Comparison of ENCODE assay signal across 28 mouse cellular contexts in genomic region chr16:35784134-35784725, GRCm38 (mm10). TPM values are rescaled to one million over a fixed set of nuclear protein-coding genes. Genes with fewer than 3 reads are reported as not detected.
DNase-seq lines count a peak whose midpoint lies in the region; ATAC-seq and TF ChIP-seq lines count a peak whose summit lies in the region.
"Had no signal": no experiment of that assay in that cellular context is flagged by ENCODE, and none has a peak within 500 bp of the region (broad histone marks: within the 10 kb centered on the region; RNA-seq: fewer than 3 reads in every experiment).

No protein-coding gene starts in this region.

- peak; percentile 42 for DNase-seq in intestine, embryonic 14.5 days (ENCODE audit: low spot score)
- peak; percentile 37 to 46 for DNase-seq in B cell, adult 2 months
- peak; percentile 36 for DNase-seq in ZHBTc4 (ENCODE audit: low read depth, low spot score)
- no peak for DNase-seq in spleen, postnatal 10 days (ENCODE audit: low spot score in 2 of 2)
- no peak for DNase-seq in thymus, postnatal 0 days (ENCODE audit: low spot score)
- DNase-seq in right cerebral cortex, postnatal 14 days = no peak
- DNase-seq: adrenal gland, adult 8-10 months; cerebellum, adult 18-20 months; cerebellum, postnatal 14 days; embryo, embryonic 11 days; gastrocnemius, postnatal 10 days; heart, adult 2 months; kidney, adult 11 months; kidney, postnatal 36 days; lung, adult 2 months; lung, postnatal 14 days; midbrain, embryonic 14.5 days; right cerebral cortex, postnatal 25 days had no signal

- 59% methylated on average over 7 of the region's 7 CpGs for WGBS in intestine, embryonic 14.5 days
- 59% methylated on average over 7 of the region's 7 CpGs for WGBS in intestine, postnatal 0 days

- no peak overlapping the region for H3K27ac ChIP-seq in intestine, embryonic 14.5 days (ENCODE audit: low read depth)
- H3K27ac ChIP-seq in intestine, postnatal 0 days (ENCODE audit: low read depth, low read length) = no peak overlapping the region
- H3K27ac ChIP-seq: embryonic facial prominence, embryonic 15.5 days; forebrain, embryonic 15.5 days; heart, adult 2 months; hindbrain, embryonic 10.5 days; kidney, embryonic 15.5 days; limb, embryonic 13.5 days; stomach, embryonic 15.5 days had no signal

- no peaks in the 10 kb centered on the region for H3K27me3 ChIP-seq in intestine, embryonic 14.5 days (replicated peaks; ENCODE audit: control insufficient read depth, insufficient read depth, low read length)
- H3K27me3 ChIP-seq in intestine, postnatal 0 days (replicated peaks; ENCODE audit: control insufficient read depth, insufficient read depth, low read length) = no peaks in the 10 kb centered on the region
- H3K27me3 ChIP-seq: embryonic facial prominence, embryonic 15.5 days; forebrain, embryonic 15.5 days; kidney, embryonic 15.5 days; limb, embryonic 13.5 days; stomach, embryonic 15.5 days had no signal

- no peak overlapping the region for H3K9ac ChIP-seq in intestine, embryonic 14.5 days (ENCODE audit: low read length)
- H3K9ac ChIP-seq in intestine, postnatal 0 days (ENCODE audit: low read depth, low read length) = no peak overlapping the region
- H3K9ac ChIP-seq: embryonic facial prominence, embryonic 15.5 days; forebrain, embryonic 15.5 days; kidney, embryonic 15.5 days; limb, embryonic 13.5 days; stomach, embryonic 15.5 days had no signal

- no peaks in the 10 kb centered on the region for H3K9me3 ChIP-seq in intestine, embryonic 14.5 days (ENCODE audit: control insufficient read depth, low read length)
- H3K9me3 ChIP-seq in intestine, postnatal 0 days (ENCODE audit: control insufficient read depth) = no peaks in the 10 kb centered on the region
- H3K9me3 ChIP-seq: embryonic facial prominence, embryonic 15.5 days; forebrain, embryonic 15.5 days; hindbrain, embryonic 10.5 days; kidney, embryonic 15.5 days; limb, embryonic 13.5 days; megakaryocyte, embryonic 14.5 days; stomach, embryonic 15.5 days had no signal

- no peak for ATAC-seq in intestine, embryonic 14.5 days (replicated peaks; ENCODE audit: low FRiP score, low TSS enrichment, low read depth)
- no peak for ATAC-seq in intestine, postnatal 0 days
- ATAC-seq in megakaryocyte progenitor cell, adult 5-6 weeks (replicated peaks; ENCODE audit: poor library complexity) = peak; percentile 79
- ATAC-seq: forebrain, embryonic 15.5 days; hindbrain, embryonic 16.5 days had no signal

- H3K4me3 ChIP-seq in intestine, embryonic 14.5 days (ENCODE audit: low read depth, low read length) = no peak overlapping the region
- H3K4me3 ChIP-seq in intestine, postnatal 0 days (ENCODE audit: low read depth, low read length) = no peak overlapping the region
- H3K4me3 ChIP-seq: embryonic facial prominence, embryonic 15.5 days; forebrain, embryonic 15.5 days; heart, adult 2 months; hindbrain, embryonic 10.5 days; kidney, embryonic 15.5 days; limb, embryonic 13.5 days; megakaryocyte, embryonic 14.5 days; stomach, embryonic 15.5 days had no signal

- H3K36me3 ChIP-seq in intestine, embryonic 14.5 days (ENCODE audit: control insufficient read depth, insufficient read depth, low read length) = peaks cover 19% of the 10 kb centered on the region
- H3K36me3 ChIP-seq in intestine, postnatal 0 days (ENCODE audit: control insufficient read depth, insufficient read depth) = 0 out of 2 replicates have a peak, but pooled peaks cover 10% of the 10 kb centered on the region
- H3K36me3 ChIP-seq: embryonic facial prominence, embryonic 15.5 days; stomach, embryonic 15.5 days had no signal

- H3K4me1 ChIP-seq in intestine, embryonic 14.5 days (replicated peaks; ENCODE audit: control insufficient read depth, insufficient read depth, low read length) = no peaks in the 10 kb centered on the region
- H3K4me1 ChIP-seq in intestine, postnatal 0 days (replicated peaks; ENCODE audit: control insufficient read depth, insufficient read depth, low read length) = no peaks in the 10 kb centered on the region
- H3K4me1 ChIP-seq: embryonic facial prominence, embryonic 15.5 days; limb, embryonic 13.5 days; megakaryocyte, embryonic 14.5 days; stomach, embryonic 15.5 days had no signal

- H3K4me2 ChIP-seq in intestine, embryonic 14.5 days (ENCODE audit: low read length) = no peak overlapping the region
- no peak overlapping the region for H3K4me2 ChIP-seq in intestine, postnatal 0 days (replicated peaks; ENCODE audit: low read depth)
- H3K4me2 ChIP-seq: embryonic facial prominence, embryonic 15.5 days; forebrain, embryonic 15.5 days; kidney, embryonic 15.5 days; limb, embryonic 13.5 days; stomach, embryonic 15.5 days had no signal

- no peak for TF ChIP-seq CTCF in intestine, postnatal 0 days (IDR thresholded peaks at IDR 0.05; ENCODE audit: low read depth)

RNA-seq across cellular contexts. Expression of gene Hspbap1, which starts 14.1 kb away (rescaled TPM):
- polyA plus RNA-seq in intestine, embryonic 14.5 days (2014; fragmentation: Nextera tagmentation; extraction: Ambion mirVana) = 19.9 and 20.0 TPM in 2 replicates
- 8.0 and 9.5 TPM in 2 replicates for polyA plus RNA-seq in intestine, postnatal 0 days (2015; fragmentation: Nextera tagmentation; extraction: Ambion mirVana)
- 1.2 and 3.6 TPM in 2 replicates for total RNA-seq in megakaryocyte progenitor cell, adult 5-6 weeks (2015)
- 3.8 and 4.1 TPM in 2 replicates for total RNA-seq in megakaryocyte progenitor cell, adult 5-6 weeks (2017)
- polyA plus RNA-seq in thymus, postnatal 0 days (2015; fragmentation: Nextera tagmentation; extraction: Ambion mirVana) = 17.1 and 18.5 TPM in 2 replicates

RNA-seq across cellular contexts. Expression of gene Dirc2, which starts 15.1 kb away (rescaled TPM):
- polyA plus RNA-seq in intestine, embryonic 14.5 days (2014; fragmentation: Nextera tagmentation; extraction: Ambion mirVana) = 18.5 and 18.6 TPM in 2 replicates
- 20.4 and 22.0 TPM in 2 replicates for polyA plus RNA-seq in intestine, postnatal 0 days (2015; fragmentation: Nextera tagmentation; extraction: Ambion mirVana)
- 24.3 and 25.5 TPM in 2 replicates for total RNA-seq in megakaryocyte progenitor cell, adult 5-6 weeks (2015)
- 13.2 and 15.3 TPM in 2 replicates for total RNA-seq in megakaryocyte progenitor cell, adult 5-6 weeks (2017)
- polyA plus RNA-seq in thymus, postnatal 0 days (2015; fragmentation: Nextera tagmentation; extraction: Ambion mirVana) = 10.6 and 11.4 TPM in 2 replicates

Comparison
In these comparisons a context has a peak if more than half of its experiments do, and no peak if none do; other contexts are left out.
1. DNase-seq: peak in intestine, embryonic 14.5 days (single experiment), B cell, adult 2 months (2 of 2) and ZHBTc4 (single experiment); none in spleen, postnatal 10 days (0 of 2), thymus, postnatal 0 days (single experiment) and right cerebral cortex, postnatal 14 days (single experiment).